Mouse (Mus musculus) embryonic facial prominence, embryonic 11.5 days (tissue): Measurements from ENCODE around the gene Vps54. TPM values are rescaled to one million over a fixed set of nuclear protein-coding genes. Genes with fewer than 3 reads are reported as not detected.

Experiments
- ATAC-seq: fragments of 200-750 bp; cut with Nextera tagmentation; replicated peaks from 2 replicates; pipeline ENCODE4 v1.8.0; 2017; ENCODE audit warnings: low read depth; ENCODE audit not compliant: insufficient number of reproducible peaks, low FRiP score, low TSS enrichment
- DNase-seq: peaks from one replicate; pipeline ENCODE4 v3.0.0-alpha.2; 2015; ENCODE audit warnings: low spot score
- H3K27ac ChIP-seq: fragments of 300-500 bp; sonication (generic); replicated peaks from 2 replicates; pipeline ENCODE4 v1.5.1; 2014; ENCODE audit warnings: mild to moderate bottlenecking, low read depth, low read length, control low read depth
- H3K27me3 ChIP-seq: fragments of 300-500 bp; sonication (generic); 2 replicates; pipeline ENCODE4 v1.6.1; 2014; ENCODE audit warnings: mild to moderate bottlenecking, low read length, moderate library complexity, mixed read lengths; ENCODE audit not compliant: control insufficient read depth, insufficient read depth
- H3K36me3 ChIP-seq: fragments of 300-500 bp; sonication (generic); replicated peaks from 2 replicates; pipeline ENCODE4 v1.6.1; 2014; ENCODE audit warnings: low read depth, mild to moderate bottlenecking, low read length, moderate library complexity, mixed read lengths; ENCODE audit not compliant: control insufficient read depth, insufficient read depth
- H3K4me1 ChIP-seq: fragments of 300-500 bp; sonication (generic); 2 replicates; pipeline ENCODE4 v1.6.1; 2014; ENCODE audit warnings: low read length, mixed read lengths; ENCODE audit not compliant: control insufficient read depth, insufficient read depth
- H3K4me2 ChIP-seq: fragments of 300-500 bp; sonication (generic); 2 replicates; pipeline ENCODE4 v1.6.1; 2014; ENCODE audit warnings: low read depth, mild to moderate bottlenecking, control low read depth, low read length, moderate library complexity
- H3K4me3 ChIP-seq: fragments of 300-500 bp; sonication (generic); 2 replicates; pipeline ENCODE4 v1.5.1; 2014; ENCODE audit warnings: low read depth, low read length, control low read depth
- H3K9ac ChIP-seq: fragments of 300-500 bp; sonication (generic); replicated peaks from 2 replicates; pipeline ENCODE4 v1.6.1; 2014; ENCODE audit warnings: mild to moderate bottlenecking, control low read depth, low read length
- H3K9me3 ChIP-seq: fragments of 300-500 bp; sonication (generic); replicated peaks from 2 replicates; pipeline ENCODE4 v1.6.1; 2016; ENCODE audit warnings: mild to moderate bottlenecking, low read length, inconsistent platforms, mixed read lengths; ENCODE audit not compliant: control insufficient read depth
- WGBS: fragments of 180-500 bp; shearing (Covaris S2); extraction: QIAGEN DNeasy Blood & Tissue Kit; methylation state at CpG from one replicate; pipeline ENCODE4 v1.1.7; 2014; 5-methylcytosine and 5-hydroxymethylcytosine counted together
- polyA plus RNA-seq: library from polyadenylated mRNA; unstranded; fragments of >200 nt; fragmentation: Nextera tagmentation; extraction: Ambion mirVana; gene quantifications from 2 replicates; pipeline ENCODE4 v1.2.1, GENCODE M21; 2014

The Vps54 gene
- polyA plus RNA-seq, 1 experiment from 2014 or later = 19.5 TPM

DNA sequence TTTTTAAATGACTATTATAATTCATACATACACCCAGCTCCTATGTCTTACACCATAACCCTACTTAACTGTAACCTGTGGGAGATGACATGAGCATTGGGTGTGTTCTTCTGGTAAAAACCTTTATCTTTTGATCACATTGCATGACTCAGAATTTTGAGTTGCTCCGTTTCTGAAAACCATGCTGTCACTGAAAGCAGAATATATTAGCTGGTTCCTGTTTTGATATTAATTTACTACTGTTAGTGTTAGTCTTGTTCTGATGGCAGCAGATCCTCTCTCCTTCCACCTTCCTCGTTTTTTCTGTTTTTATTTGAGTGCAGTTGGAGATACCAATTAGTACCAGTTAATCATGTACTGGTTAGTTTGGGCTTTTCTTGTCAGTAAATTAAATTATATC lies 18.3 kb upstream of the Vps54 start:
- no peaks in the 10 kb centered on the region for H3K4me1 ChIP-seq
- H3K36me3 ChIP-seq = no peaks in the 10 kb centered on the region

DNA sequence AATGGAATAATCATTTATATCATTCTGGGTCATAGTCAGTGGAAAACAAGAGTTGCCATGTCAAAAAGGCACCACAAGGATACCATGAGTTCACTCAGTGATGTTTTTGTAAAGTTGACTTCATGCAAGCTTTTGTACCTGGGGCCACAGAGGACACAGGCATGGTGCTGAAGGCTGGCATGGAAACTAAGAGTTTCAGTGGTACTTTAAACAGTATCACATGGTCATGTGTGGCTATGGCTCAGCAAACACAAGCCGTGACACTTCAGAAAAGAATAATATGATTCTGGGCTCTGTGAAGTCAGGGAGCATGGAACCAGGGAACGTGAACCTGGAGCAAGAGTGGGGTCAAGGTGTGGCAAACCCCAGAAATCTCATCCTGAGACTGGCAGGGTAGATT lies 17.7 kb upstream of the Vps54 start:
- Histone ChIP-seq H3K27ac (no peak overlapping the region), H3K4me3 (no peak overlapping the region), H3K36me3 (no peaks in the 10 kb centered on the region), H3K4me1 (no peaks in the 10 kb centered on the region), H3K27me3 (no peaks in the 10 kb centered on the region), H3K4me2 (no peak overlapping the region), H3K9me3 (no peaks in the 10 kb centered on the region), H3K9ac (no peak overlapping the region)
- ATAC-seq = no peak
- no peak for DNase-seq
- 90% methylated on average over 2 of the region's 2 CpGs for WGBS

More for the DNA sequence above, 18.3 kb upstream of the Vps54 start:
- DNase-seq = no peak
- Histone ChIP-seq H3K4me3 (no peak overlapping the region), H3K9me3 (no peaks in the 10 kb centered on the region), H3K27ac (no peak overlapping the region), H3K9ac (no peak overlapping the region), H3K27me3 (no peaks in the 10 kb centered on the region), H3K4me2 (no peak overlapping the region)
- ATAC-seq = no peak
- WGBS = 80% methylated on average over 2 of the region's 2 CpGs

DNA sequence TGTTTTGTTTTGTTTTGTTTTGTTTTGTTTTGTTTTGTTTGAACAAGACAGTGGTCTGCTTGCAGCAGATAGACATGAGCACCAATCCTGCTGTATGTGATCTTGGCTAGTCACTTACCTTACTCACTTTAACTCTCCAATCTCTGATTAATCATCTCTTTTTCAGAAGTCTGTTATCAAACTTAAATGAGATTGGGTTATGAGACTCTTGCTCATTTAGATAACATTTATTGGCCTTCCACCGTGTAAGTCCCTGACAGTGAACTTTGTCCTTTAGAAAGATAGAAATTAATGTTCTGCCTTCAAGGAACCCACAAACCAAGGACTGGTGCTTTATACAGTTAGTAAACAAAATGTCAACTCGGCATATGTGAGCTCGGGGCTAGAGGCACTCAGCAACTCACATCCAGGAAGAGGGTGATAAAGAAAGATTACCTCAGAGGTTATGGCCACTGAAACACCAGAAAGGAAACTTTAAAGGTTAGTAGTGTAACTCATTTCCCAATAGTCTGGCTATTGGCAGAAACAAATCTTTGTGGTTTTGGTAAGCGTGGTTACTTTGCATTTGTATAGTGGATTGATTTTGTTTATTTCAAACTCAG lies 16.4 kb upstream of the Vps54 start:
- no peak for DNase-seq
- WGBS = 83% methylated on average over 4 of the region's 4 CpGs
- Histone ChIP-seq H3K27me3 (no peaks in the 10 kb centered on the region), H3K4me3 (no peak overlapping the region), H3K27ac (no peak overlapping the region), H3K36me3 (no peaks in the 10 kb centered on the region), H3K4me1 (no peaks in the 10 kb centered on the region), H3K9me3 (no peaks in the 10 kb centered on the region), H3K9ac (no peak overlapping the region), H3K4me2 (no peak overlapping the region)
- ATAC-seq = no peak

DNA sequence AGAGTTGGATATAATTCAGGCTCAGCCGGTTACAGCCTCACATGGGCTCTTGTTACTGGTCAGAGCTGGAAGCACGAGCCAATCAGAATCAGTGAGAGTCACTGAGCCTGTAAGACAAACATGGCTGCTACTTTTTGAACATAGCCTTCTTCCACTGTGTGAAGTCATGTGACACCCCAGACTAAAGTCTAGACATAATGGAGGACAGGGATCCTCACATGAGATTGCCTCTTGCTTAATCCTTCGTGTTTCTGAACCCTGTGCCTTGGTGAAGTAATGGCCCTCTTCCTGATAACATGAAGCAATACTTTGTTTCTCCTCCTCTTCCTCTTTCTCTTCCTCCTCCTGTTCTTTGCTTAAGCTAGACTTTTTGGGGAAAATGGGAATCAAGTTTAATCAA lies 15.5 kb upstream of the Vps54 start:
- 87% methylated on average over 3 of the region's 3 CpGs for WGBS
- no peak overlapping the region for H3K4me3 ChIP-seq

DNA sequence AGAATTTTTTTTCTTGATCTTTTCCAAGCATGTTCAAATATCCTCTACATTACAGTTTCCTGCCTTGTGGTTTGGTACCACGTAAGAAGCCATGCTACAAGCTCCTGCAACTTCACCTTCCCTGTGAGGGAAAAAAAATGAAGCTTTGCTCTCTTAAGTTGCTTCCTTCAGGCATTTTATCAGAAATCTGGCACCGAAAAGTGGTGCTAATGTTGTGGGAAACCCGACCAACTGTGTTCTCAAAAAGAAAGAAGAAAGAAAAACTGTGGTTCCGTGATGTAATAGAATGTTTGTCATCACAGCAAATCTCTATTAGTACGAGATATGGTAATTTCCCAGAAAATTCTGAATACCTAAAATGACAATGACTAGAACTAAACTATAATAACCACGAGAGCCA lies 15.0 kb upstream of the Vps54 start:
- no peak overlapping the region for H3K4me2 ChIP-seq
- DNase-seq = no peak
- WGBS = 87% methylated on average over 6 of the region's 6 CpGs
- H3K4me3 ChIP-seq = no peak overlapping the region
- H3K36me3 ChIP-seq = no peaks in the 10 kb centered on the region
- H3K27ac ChIP-seq = no peak overlapping the region
- H3K27me3 ChIP-seq = no peaks in the 10 kb centered on the region
- H3K9ac ChIP-seq = no peak overlapping the region
- no peaks in the 10 kb centered on the region for H3K4me1 ChIP-seq
- no peak for ATAC-seq
- H3K9me3 ChIP-seq = no peaks in the 10 kb centered on the region

More for the DNA sequence above, 15.5 kb upstream of the Vps54 start:
- Histone ChIP-seq H3K36me3 (no peaks in the 10 kb centered on the region), H3K9me3 (no peaks in the 10 kb centered on the region), H3K4me1 (no peaks in the 10 kb centered on the region), H3K4me2 (no peak overlapping the region), H3K27ac (no peak overlapping the region), H3K27me3 (no peaks in the 10 kb centered on the region), H3K9ac (no peak overlapping the region)
- DNase-seq (no peak), ATAC-seq (no peak)

DNA sequence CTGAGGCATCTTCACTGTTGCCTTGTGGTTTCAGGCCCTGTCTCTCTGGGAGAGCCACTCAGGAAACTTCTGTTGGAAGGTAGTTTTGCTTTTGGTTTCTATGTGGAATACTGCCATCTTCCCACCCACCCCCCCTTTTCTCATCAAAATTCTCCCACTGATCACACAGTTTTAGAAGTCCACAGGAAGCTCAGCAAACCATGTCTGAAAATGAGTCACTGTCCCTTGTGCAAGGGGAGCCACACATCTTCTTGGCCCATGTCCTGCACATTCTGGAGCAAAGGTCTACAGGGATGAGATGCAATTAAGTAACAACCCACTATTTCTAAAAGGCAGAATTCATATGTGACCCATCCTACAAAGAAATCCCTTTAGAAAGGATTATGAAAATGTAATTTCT lies 14.6 kb upstream of the Vps54 start:
- Histone ChIP-seq H3K36me3 (no peaks in the 10 kb centered on the region), H3K4me3 (no peak overlapping the region), H3K4me1 (no peaks in the 10 kb centered on the region), H3K9ac (no peak overlapping the region), H3K27me3 (no peaks in the 10 kb centered on the region), H3K9me3 (no peaks in the 10 kb centered on the region), H3K27ac (no peak overlapping the region), H3K4me2 (no peak overlapping the region)
- DNase-seq (no peak), ATAC-seq (no peak)

DNA sequence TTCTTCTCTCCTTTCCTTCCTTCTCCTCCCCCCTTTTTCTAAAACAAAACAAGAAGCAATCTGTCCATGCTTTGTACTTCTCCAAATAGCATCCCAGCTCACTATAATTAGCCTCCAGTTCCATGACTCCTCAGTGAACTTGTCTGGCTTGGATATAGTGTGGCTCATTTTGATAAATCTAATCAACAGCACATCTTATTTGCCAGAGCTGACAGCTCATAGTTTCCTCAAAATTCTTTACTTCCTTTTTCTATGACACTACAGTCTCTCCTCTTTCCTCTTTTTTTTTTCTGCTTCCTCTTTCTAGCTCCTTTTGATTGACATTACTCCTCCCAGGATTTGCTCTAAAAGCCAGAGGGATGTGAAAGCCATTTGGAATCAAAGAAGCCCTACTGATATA lies 14.1 kb upstream of the Vps54 start:
- ATAC-seq (no peak), DNase-seq (no peak)
- H3K4me3 ChIP-seq = no peak overlapping the region
- H3K27ac ChIP-seq = no peak overlapping the region
- no peak overlapping the region for H3K4me2 ChIP-seq
- H3K9me3 ChIP-seq = no peaks in the 10 kb centered on the region
- no peak overlapping the region for H3K9ac ChIP-seq
- no peaks in the 10 kb centered on the region for H3K27me3 ChIP-seq
- H3K36me3 ChIP-seq = no peaks in the 10 kb centered on the region
- H3K4me1 ChIP-seq = no peaks in the 10 kb centered on the region

DNA sequence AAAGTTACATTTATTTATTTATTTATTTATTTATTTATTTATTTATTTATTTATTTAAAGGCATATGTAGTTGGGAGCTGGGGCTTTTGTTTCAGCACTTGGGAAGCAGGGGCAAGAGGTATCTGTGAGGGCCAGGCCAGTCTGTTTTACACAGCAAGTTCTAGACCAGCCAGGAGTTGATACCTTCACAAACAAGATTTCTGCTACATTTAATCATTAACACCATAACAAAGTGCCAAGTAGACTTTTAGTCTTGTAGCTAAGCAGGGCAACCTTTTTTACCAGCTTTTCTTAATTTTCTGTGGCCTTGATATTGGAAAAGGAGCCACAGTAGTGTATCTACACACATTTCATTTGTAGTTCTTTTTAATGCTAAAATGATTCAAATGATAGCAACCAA lies 3.7 kb upstream of the Vps54 start:
- H3K4me2 ChIP-seq = no peak overlapping the region
- no peaks in the 10 kb centered on the region for H3K9me3 ChIP-seq
- no peaks in the 10 kb centered on the region for H3K36me3 ChIP-seq
- ATAC-seq (no peak), DNase-seq (no peak)
- no peaks in the 10 kb centered on the region for H3K4me1 ChIP-seq
- H3K4me3 ChIP-seq = no peak overlapping the region
- H3K9ac ChIP-seq = no peak overlapping the region
- H3K27ac ChIP-seq = no peak overlapping the region
- H3K27me3 ChIP-seq = no peaks in the 10 kb centered on the region
